Mouse (Mus musculus) 3T3-L1 (cell line): ENCODE results near the gene Batf3.
"Not testable (repeated sequence)": the region's sequence is repeated elsewhere in the genome, so short reads cannot be mapped to it uniquely, and the experiment has no call there.

Experiments used
- DNase-seq: peaks from one replicate; pipeline ENCODE4 v3.0.0-alpha.2; 2015; ENCODE audit warnings: low read depth, low spot score

Gene Batf3

DNA sequence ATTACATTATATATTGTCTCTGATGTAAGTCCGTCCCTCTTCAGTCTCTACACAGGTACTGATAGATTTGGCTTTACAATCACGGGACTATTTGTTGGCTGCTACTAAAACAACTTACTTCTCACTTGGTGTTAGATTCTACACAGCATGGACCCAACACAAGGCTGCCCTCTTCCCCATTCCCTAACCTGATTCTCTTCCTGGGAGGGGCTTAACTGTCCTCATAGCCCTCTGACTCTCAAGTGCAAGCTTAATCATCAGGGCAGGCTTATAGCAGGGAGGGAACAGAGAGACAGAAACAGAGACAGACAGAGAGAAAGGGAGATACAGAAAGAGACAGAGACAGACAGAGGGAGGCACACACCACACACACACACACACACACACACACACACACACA lies 34.0 kb downstream of the Batf3 start:
- DNase-seq, result no peak

DNA sequence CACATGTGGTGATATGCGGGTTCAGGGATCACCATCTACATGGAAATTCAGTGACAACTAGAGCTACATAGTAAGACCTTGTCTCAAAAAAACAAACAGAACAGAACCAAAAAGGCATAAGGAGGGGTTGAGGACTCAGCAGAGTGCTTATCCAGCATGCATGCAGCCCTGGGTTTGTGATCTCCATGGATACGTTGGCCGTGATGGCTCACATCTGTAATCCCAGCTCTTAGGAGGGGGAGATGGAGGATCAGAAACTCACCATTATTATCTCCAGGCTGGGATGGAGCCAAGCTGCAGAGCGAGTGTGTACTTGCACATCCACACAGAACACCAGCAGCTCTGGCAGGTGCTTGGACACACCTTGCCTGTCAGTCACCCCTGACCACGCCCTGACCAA lies 34.6 kb downstream of the Batf3 start:
- DNase-seq, result no peak

DNA sequence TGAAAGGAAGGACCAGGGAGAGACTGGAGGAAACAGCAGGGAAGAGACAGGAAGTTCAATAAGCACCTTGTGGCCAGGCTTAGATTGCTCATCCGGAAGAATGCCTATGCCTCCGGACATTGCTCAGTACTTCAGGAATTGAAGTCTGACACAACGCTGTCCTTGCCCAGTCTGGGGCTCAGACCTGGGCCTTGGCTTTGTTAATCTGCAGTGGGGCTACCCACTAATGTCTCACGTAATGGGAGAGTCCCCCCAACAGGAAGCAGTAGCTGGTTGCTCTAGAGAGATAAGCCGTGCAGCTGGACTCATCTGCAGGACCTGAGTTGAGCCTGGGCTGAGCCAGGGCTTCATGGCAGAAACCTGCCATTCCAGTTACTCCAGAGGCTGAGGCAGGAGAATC lies 35.3 kb downstream of the Batf3 start:
- no peak for DNase-seq

DNA sequence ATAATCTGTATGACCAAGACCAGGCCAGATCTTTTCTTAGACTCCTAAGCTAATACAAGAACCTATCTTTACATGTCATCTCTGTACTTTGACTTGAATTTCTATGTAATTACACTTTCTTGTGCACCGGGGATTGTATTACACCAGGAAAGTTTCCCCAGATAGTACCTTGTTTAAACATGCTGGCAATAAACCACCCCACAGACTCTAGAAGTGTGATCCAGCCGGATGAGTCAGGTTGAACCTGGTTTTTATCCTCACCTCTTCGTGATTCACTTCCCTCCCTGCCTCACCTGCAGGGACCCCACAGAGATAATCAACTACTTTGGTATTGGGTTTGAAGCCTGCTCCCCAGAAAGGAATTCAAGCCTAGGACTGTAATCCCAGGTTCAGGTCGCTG lies 37.8 kb downstream of the Batf3 start:
- no peak for DNase-seq

DNA sequence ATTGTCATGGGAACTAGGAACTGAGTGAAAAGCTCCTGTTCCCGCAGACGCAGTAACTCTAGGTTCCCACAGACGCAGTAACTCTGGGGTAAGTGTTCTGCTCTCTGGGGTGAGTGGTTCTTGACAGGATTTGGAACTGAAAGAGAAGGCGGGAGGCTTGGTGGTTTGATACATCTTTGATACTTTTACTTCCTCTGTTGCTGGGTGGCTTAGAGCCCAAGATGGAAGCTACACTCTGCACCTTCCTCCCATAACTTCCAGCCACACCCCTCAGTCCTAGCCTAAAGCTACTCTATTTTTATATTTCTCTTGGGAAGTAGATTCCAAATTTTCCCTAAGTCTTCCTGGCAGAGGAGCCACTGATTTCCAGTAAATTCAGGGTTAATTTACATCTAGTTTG lies 40.8 kb downstream of the Batf3 start:
- no peak for DNase-seq

DNA sequence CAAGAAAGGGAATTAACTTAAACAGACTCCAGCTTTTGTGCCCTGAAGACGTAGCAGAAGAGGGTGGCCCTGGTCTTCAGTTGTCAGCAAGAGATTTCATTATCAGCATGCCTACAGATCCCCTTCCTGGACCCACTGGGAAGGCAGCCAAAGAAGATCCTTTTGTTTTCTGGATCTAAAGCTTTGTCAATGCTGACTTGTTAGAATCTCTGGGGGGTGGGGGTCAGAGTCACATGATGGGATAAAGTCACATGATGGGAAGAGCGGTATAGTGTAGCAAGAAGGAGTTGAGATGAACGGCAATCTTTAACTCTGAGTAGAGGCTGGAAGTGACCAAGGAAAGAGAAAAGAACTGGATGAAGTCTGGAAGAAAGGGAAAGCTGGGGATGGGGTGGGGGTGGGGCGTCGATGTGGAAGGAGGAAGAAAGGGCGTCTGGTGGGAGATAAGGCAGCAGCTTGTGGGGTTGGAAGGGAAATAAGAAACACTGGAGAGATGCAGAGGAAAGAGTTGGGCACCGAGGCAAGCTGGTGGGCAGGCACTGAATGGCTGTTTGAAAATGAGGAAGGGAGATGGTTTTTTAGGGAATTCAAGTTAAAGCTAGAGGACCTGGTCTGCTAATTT lies 41.3 kb downstream of the Batf3 start:
- no peak for DNase-seq

DNA sequence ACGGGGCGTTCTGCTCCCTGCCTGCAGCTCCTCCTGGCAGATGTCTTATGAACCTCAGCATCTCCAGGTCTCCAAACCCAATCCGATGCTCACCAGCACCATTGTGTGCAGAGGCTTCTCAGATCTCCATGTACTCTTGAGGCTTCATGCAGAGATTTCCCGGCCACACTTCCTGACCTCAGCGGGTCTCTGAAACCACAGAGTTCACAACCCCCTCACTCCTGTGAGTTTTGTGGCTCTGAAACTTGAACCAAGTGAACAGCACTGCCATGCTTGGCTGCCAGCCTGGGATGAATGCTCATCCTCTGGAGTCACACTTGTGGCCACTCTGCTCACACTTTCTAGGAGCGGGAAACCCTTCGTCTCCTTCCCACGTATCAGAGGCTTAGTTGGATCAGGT lies 43.3 kb downstream of the Batf3 start:
- peak; percentile 78 for DNase-seq

DNA sequence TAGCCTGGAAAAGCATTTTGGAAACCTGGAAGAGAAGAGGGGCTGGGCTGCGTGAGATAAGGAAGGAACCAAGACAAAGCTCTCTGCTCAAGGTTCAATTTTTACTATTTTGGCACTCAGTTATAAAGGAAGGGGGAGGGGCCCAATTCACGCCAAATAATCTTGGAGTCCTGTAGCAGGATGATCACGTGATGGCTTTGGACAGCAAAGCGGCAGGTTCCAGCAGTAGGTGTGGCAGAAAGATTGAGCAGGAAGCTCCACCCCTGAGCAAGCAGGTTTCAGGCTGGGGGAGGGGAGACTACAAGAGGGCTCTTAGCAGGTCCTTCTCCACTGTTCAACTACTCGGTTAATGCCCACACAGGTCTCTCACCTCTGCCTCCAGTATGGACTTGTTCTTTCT lies 51.8 kb downstream of the Batf3 start:
- DNase-seq, result not testable (repeated sequence)

DNA sequence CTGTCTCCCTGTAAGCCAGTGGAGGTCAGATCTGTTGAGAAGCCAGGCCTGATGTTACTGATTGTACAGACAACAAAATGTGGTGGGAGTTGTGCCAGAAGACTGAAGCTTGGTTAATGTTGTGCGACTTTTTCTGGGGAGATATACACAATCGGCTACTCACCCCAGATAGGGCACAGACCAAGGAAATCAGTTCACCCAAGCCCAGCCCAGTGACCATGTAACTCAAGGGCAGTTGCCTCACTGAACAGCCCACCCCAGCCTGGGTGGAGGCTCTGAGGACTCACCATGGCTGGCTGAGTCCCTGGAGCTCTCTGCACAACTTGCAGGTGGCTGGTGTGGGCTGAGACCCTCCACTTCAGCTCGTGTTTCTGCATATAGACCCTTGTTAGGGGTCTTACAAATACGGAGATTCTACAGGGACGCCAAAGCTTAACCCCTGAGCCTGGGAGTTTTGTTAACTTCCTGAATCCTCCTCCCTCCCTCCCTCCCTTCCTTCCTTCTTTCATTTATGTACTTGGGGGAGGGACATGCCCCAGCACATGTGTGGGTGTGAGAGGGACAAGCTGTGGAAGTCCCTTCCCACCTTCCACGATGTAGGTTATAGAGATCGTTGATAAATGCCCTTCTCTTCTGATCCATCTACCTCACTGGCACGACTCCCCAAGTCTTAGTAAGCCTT lies 53.4 kb downstream of the Batf3 start:
- DNase-seq, result no peak

DNA sequence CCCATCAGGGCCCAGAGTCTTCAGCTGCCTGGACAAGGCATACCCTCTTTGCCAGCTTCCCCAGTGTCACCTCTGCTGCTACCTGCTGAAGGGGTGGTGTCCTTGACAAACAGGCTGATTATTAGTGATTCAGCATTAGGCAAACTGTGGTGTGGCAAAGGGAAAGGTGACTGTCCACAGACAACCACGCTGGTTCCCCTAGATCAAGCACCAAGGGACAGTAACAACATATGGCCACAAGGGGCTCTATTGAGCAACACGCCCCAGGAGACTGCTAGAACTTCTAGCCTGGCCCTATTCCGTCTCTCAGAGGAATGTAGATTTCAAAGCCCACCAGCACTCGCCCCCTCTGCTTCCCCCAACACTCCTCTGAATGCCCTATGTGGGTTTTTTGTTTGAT lies 55.4 kb downstream of the Batf3 start:
- DNase-seq, result peak; percentile 49

DNA sequence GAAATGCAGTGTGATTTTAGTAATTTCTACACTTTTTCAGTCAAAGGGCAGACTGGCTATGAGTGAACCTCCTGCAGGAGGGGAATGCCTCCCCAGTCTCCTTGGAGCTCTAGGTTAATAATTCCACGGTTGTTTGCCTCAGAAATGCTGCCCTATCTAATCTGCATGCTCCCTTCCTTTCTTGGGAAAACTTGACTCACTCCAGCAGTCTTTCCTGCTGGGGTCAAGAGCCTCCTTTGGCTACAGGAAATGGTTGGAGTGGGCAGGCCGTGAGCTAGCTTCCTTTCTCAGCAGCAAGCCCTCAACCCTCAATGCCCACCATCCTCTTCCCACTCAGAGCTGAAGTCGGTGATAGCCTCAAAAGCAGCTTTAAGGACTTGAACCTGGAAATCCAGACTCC lies 56.7 kb downstream of the Batf3 start:
- DNase-seq, result no peak
